Mouse (Mus musculus) naive thymus-derived CD4-positive, alpha-beta T cell, adult 2 months (primary cell): ENCODE measurements at regions not wholly inside any gene's neighbourhood (a gene's known extent, or its start where the extent isn't known, plus 50 kb on each side); places are given as distances from the start of the nearest gene placed in this dataset.
"Not testable (repeated sequence)": the region's sequence is repeated elsewhere in the genome, so short reads cannot be mapped to it uniquely, and the experiment has no call there.

Experiments
- DNase-seq: peaks from one replicate; pipeline ENCODE4 v3.0.0-alpha.2; 2011; ENCODE audit warnings: low read depth

GRCm38 (mm10) chrX:166809165-166809564 is 223.6 kb upstream of the Egfl6 start:
- no peak for DNase-seq

DNA sequence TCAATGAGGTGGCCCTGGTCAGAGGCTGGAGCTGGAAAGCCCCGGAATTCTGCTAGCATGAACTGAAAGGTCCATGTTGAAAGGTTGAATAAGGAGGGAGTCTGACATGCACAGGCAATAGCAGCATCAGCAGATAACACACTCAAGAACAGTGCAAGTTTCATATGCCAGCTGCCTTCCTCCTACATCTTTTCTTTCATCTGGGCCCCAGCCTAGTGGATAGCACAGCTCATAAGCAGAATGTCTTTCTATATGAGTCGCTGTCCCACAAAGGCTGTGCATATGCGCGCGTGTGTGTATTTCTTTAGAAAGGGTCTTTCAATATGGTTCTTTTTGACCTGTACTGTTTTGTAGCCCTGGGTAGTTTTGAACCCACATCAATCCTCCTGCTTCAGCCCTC is 222.7 kb upstream of the Egfl6 start:
- DNase-seq: no peak

DNA sequence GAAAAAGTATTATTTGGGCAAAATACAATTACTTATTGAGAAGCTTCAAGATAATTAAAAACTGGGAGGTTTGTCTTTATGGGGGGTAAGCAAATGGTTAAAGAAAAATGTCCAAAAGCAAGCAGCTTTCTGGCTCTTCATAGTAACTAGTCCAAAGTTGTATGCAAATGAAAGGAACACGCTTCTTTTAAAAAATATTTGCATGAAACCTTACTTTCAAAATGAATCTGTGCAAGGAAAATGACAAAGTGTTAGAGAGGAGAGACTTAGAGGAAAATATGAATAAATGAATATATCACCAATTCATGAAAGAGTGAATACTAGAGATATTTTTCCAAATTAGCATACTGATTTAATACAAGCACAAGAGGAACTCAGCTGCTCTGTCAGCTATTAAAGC is 220.4 kb upstream of the Egfl6 start:
- no peak for DNase-seq

GRCm38 (mm10) chrX:166805480-166805879 is 220.0 kb upstream of the Egfl6 start:
- DNase-seq: no peak

- peak; percentile 9 for DNase-seq
Measured at GRCm38 (mm10) chrX:166803246-166803645, 217.7 kb upstream of the Egfl6 start.

- DNase-seq: no peak
Measured at GRCm38 (mm10) chrX:166801017-166801416, 215.5 kb upstream of the Egfl6 start.

DNA sequence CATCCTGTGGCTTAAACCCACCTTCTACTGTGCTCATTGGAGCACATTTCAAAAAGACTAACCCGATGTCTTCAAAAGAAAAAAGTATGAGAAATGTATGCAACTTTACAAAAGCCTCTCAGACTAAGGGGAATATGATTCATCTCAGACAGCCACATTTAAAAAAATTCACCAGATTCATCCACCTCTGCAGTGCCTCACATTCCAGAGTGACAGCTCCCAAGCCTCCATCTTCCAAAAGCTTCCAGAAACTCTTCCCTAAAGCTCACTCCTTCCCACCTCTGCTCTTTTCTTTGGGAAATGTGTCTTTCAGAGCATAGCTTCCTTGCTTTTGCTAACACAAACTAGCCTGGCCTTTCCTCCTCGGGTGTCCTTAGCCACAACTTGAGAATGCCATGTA is 210.1 kb upstream of the Egfl6 start:
- DNase-seq: no peak

DNA sequence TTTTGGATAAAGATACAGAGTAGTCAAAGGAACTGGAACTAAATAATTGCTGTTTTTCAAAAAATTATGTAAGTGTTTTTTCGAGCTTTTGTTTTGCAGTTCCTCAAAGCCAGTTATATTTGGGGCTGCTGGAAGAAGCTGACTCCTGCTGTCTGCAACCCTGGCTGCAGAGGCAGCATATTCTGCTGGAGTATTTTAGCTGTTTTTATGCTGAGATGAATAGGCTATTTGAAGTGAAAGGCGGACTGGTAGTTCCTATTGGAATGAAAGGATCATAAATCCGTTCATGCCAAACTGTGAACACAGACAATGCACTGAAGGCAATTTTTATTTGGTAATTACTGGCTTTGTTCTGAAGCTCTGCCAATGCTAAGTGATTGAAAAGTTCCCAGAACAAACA is 203.5 kb upstream of the Egfl6 start:
- no peak for DNase-seq

GRCm38 (mm10) chrX:166787137-166787536 is 201.6 kb upstream of the Egfl6 start:
- DNase-seq: not testable (repeated sequence)

DNA sequence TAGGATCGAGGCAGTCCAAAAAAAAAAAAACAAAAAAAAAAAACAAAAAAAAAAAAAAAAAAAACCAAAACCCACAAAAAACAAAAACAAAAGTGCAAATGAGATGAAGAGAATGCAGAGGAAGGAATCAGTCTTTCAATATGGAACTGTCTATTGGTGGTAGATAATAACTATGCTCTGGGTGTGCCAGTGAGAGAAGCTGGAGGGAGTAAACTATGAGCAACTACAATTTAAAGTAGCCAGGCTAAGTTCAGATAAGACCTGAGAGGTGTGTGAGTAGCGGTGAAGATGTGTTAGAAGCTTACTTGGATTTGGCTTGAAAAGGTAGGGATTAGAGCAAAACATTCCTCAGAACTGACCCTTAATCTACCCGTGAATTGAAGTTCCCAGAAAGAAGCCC is 200.1 kb upstream of the Egfl6 start:
- DNase-seq: no peak

DNA sequence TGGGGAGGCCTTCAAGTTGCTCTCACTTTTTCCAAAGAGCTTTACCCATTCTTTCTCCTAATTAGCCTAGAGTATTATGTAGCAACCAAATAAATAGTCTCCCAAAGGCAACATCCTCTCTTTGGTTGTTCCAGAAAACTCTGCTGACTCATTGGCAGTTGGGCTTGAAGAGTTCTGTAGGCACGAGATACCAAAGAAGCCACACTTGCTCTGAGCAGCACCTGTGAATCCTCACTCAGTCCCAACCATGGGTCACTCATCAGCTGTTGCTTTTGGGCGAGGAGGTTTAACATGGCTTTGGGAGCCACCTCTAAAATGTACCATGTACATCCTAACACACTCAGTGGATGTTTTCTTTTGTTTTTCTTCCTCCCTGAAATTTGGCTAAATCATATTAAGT is 197.9 kb upstream of the Egfl6 start:
- DNase-seq: no peak

- no peak for DNase-seq
Measured at GRCm38 (mm10) chrX:166779334-166780092, 194.0 kb upstream of the Egfl6 start.

- DNase-seq: no peak
Measured at GRCm38 (mm10) chrX:166773408-166773854, 187.9 kb upstream of the Egfl6 start.

DNA sequence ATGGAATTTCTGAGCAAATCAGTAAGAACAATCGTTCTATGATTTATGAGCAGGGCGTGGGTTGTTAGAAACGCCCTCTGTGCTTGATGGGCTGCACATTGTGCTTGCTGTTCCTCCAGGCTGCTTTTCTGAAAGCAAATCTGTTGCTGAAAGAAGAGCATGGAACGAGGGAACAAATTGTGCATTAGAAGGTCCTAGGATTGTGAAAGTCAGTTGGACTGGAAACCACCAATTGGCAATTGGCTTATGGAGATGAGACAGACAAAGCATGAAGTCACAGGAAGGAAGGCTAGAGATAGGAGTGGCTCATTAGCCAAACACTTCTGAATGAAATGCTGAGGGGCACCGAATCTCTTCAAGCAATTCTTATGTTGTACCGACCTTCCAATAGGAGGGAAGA is 181.5 kb upstream of the Egfl6 start:
- no peak for DNase-seq

GRCm38 (mm10) chrX:166765647-166766046 is 180.1 kb upstream of the Egfl6 start:
- no peak for DNase-seq

DNA sequence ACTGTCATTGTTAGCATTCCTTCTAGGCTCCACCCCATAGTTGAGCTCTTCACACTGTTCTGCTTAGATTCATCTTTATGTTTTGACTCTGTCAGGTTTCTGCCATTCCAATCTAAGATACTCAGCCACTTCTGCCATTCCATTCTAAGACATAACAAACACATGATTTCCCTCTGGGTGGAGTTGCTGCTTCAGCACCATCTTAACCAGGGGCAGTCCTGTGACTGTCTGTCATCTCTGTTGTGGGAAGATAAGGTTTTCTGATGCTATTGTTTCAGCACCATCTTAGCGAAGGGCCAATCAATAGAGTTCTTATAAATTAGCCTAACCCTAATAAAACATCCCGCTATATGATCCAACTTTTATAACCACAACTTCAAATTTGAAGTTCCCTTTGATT is 176.6 kb upstream of the Egfl6 start:
- DNase-seq: no peak

DNA sequence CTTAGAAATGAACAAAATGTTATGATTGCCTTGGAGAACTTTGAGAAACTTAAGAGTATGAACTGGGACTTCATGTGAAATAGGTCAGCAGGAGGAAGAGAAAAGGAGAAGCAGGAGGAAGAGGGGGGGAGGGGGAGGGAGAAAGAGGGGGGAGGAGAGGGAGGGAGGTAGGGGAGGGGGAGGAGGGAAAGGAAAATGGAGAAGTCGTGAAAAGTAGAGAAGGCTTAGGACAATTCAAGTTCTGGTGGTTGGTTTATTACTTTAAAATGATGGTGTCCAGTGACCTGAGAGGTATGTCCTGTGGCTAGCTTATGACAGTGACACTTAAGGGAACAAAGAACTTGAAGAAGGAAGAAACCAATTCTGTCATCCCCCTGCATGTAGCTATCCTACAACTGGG is 171.6 kb upstream of the Egfl6 start:
- no peak for DNase-seq

- no peak for DNase-seq
Measured at GRCm38 (mm10) chrX:166754967-166755654, 169.6 kb upstream of the Egfl6 start.

DNA sequence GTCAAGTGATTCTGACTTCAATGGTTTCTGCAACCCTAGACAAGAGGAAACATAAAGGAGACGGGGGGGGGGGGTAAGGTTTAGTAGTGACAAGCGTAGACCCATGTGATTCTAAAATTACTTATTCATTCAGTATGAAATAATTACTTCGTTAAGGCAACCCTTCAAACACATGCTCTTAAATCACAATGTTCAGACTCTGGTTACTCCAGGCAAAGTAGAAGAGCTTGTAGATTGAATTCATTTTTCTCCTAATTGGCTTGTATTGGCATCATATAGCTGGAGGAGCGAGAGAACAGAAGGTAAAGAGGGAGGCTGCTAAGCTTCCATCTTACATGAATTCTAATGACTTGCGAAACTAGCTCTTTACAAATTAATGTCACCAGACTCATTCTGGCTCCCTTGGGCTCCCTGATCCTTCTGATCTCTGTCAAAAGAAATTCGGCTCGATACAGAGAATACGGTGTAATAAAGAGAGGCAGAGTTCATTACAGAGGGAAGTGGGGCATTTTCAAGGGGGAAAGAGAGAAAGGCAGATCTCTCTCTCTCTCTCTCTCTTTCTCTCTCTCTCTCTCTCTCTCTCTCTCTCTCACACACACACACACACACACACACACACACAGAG is 163.6 kb upstream of the Egfl6 start:
- DNase-seq: no peak

- no peak for DNase-seq
Measured at GRCm38 (mm10) chrX:166731354-166731753, 145.8 kb upstream of the Egfl6 start.

GRCm38 (mm10) chrX:166728622-166728928 is 143.1 kb upstream of the Egfl6 start:
- DNase-seq: no peak

- DNase-seq: no peak
Measured at GRCm38 (mm10) chrX:166727823-166728621, 142.5 kb upstream of the Egfl6 start.
